Mouse (Mus musculus): ENCODE measurements around the gene Atp2a1. TPM values are rescaled to one million over a fixed set of nuclear protein-coding genes. Genes with fewer than 3 reads are reported as not detected.

The Atp2a1 gene
- total and polyA plus RNA-seq, 3 experiments = 0.04 to 0.47 TPM; not detected in 1

GRCm38 (mm10) chr7:126396298-126397119 lies 66.4 kb downstream of the Atp2a1 start, which contains the start of gene Nfatc2ip:
Gene Nfatc2ip (minus strand): TSS chr7:126396737.
- peak within 1 kb of the TSS; percentile 93 for H3K9ac ChIP-seq (ENCODE audit: control insufficient read depth, low read depth, low read length, poor library complexity, severe bottlenecking)
- H3K79me2 ChIP-seq (ENCODE audit: control insufficient read depth, insufficient read depth, low read length, poor library complexity) = peaks cover 6% of the 10 kb centered on the region
- DNase-seq (ENCODE audit: low read depth, low spot score) = peak; percentile 99
- peaks cover 0 to 14% of the 10 kb centered on the region in 2 experiments; a peak in 2 of 4 replicates for H3K4me1 ChIP-seq (ENCODE audit: control insufficient read depth in 1 of 2, insufficient read depth in 2 of 2, low read length in 2 of 2)
- peak within 1 kb of the TSS; percentile 63 to 94 for H3K4me3 ChIP-seq (ENCODE audit: control insufficient read depth in 1 of 2, insufficient read depth in 1 of 2, low read depth in 2 of 2, low read length in 2 of 2)
- H3K27me3 ChIP-seq (ENCODE audit: control insufficient read depth in 1 of 2, insufficient read depth in 2 of 2, low read length in 2 of 2) = no peaks in the 10 kb centered on the region
- TF ChIP-seq KAT2A (conservative IDR thresholded peaks at IDR 0.05; ENCODE audit: low read depth, low read length) = peak; percentile 77
- TF ChIP-seq MEF2A (IDR thresholded peaks at IDR 0.05; ENCODE audit: extremely low read depth, insufficient replicate concordance, low read depth, low read length, poor library complexity, severe bottlenecking) = no peak
- no peak for TF ChIP-seq ZKSCAN1 (IDR thresholded peaks at IDR 0.05; ENCODE audit: low read depth, low read length)
- peak; percentile 87 to 96 for TF ChIP-seq POLR2A (IDR thresholded peaks at IDR 0.05; ENCODE audit: control insufficient read depth in 1 of 2, insufficient read depth in 1 of 2, low read depth in 1 of 2, low read length in 2 of 2, poor library complexity in 1 of 2)
- TF ChIP-seq EP300 (IDR thresholded peaks at IDR 0.05; ENCODE audit: low read depth in 1 of 2, low read length in 2 of 2) = no peak
- TF ChIP-seq MAZ (IDR thresholded peaks at IDR 0.05; ENCODE audit: low read depth, low read length) = no peak
- TF ChIP-seq RAD21 (IDR thresholded peaks at IDR 0.05; ENCODE audit: low read depth, low read length) = no peak
- TF ChIP-seq E2F4 (IDR thresholded peaks at IDR 0.05; ENCODE audit: borderline replicate concordance, low read depth, low read length) = peak; percentile 81
- peak; percentile 86 for TF ChIP-seq NELFE (IDR thresholded peaks at IDR 0.05; ENCODE audit: low read depth, low read length)
- no peak for TF ChIP-seq ETS1 (IDR thresholded peaks at IDR 0.05; ENCODE audit: low read depth, low read length)
- peak; percentile 79; the same call in 1 of the 2 replicates for TF ChIP-seq MXI1 (IDR thresholded peaks at IDR 0.05; ENCODE audit: low read depth, low read length)
- no peak for TF ChIP-seq GABPA (IDR thresholded peaks at IDR 0.05; ENCODE audit: low read depth, low read length)
- peak; percentile 97 for TF ChIP-seq HCFC1 (IDR thresholded peaks at IDR 0.05; ENCODE audit: low read depth, low read length)
- TF ChIP-seq TBP (IDR thresholded peaks at IDR 0.05; ENCODE audit: low read depth, low read length) = peak; percentile 82
- TF ChIP-seq MYB (IDR thresholded peaks at IDR 0.05; ENCODE audit: low read depth, low read length) = no peak
- TF ChIP-seq NRF1 (IDR thresholded peaks at IDR 0.05; ENCODE audit: insufficient read depth, low read depth, low read length, poor library complexity, severe bottlenecking) = peak; percentile 30; the same call in 1 of the 2 replicates
- TF ChIP-seq POLR2AphosphoS2 (IDR thresholded peaks at IDR 0.05; ENCODE audit: low read length) = peak; percentile 71; the same call in 1 of the 2 replicates
- TF ChIP-seq GATA1 (IDR thresholded peaks at IDR 0.05; ENCODE audit: low read depth, low read length) = peak; percentile 85
- peak; percentile 76 for TF ChIP-seq SIN3A (IDR thresholded peaks at IDR 0.05; ENCODE audit: low read length)
- TF ChIP-seq CHD2 (IDR thresholded peaks at IDR 0.05; ENCODE audit: low read length) = peak; percentile 95
- TF ChIP-seq TCF12 (IDR thresholded peaks at IDR 0.05; ENCODE audit: low read depth, low read length) = 0 out of 2 replicates have a peak, but pooled peaks have one; percentile 18
- no peak for TF ChIP-seq USF1 (IDR thresholded peaks at IDR 0.05; ENCODE audit: low read depth, low read length)
- TF ChIP-seq POLR2AphosphoS5 (IDR thresholded peaks at IDR 0.05; ENCODE audit: borderline replicate concordance, low read depth, low read length) = no peak
- peak; percentile 97 for TF ChIP-seq ELF1 (IDR thresholded peaks at IDR 0.05; ENCODE audit: low read depth, low read length)
- peak within 1 kb of the TSS; percentile 94 for H3K27ac ChIP-seq (ENCODE audit: control insufficient read depth, low read depth, low read length)
- H3K36me3 ChIP-seq (ENCODE audit: control insufficient read depth in 1 of 2, insufficient read depth in 2 of 2, low read length in 2 of 2) = peaks cover 0 to 18% of the 10 kb centered on the region in 2 experiments; a peak in 2 of 4 replicates
- no peaks in the 10 kb centered on the region for H3K9me3 ChIP-seq (replicated peaks; ENCODE audit: insufficient read depth, low read length)

Other genes starting within 250 kb of the Atp2a1 start
- gene Sbk1, start 190.5 kb downstream of the Atp2a1 start, total RNA-seq (2012; rRNA removed) = 3.4 and 3.9 TPM in 2 replicates
- 1 to 10 TPM in 1 of 2 experiments, not detected in 1; 5.4 TPM for gene Sbk1, start 190.5 kb downstream of the Atp2a1 start, polyA plus RNA-seq (2012; ENCODE audit: insufficient read depth in 1 of 2, insufficient read length in 2 of 2, low read depth in 1 of 2, low replicate concordance in 2 of 2, missing spikeins in 1 of 2)
- gene Lat, start 93.5 kb downstream of the Atp2a1 start, total RNA-seq (2012; rRNA removed) = 0.62 and 0.75 TPM in 2 replicates
- 1 to 10 TPM in 1 of 2 experiments, not detected in 1; 1.2 TPM for gene Lat, start 93.5 kb downstream of the Atp2a1 start, polyA plus RNA-seq (2012; ENCODE audit: insufficient read depth in 1 of 2, insufficient read length in 2 of 2, low read depth in 1 of 2, low replicate concordance in 2 of 2, missing spikeins in 1 of 2)
- 28.9 and 33.3 TPM in 2 replicates for gene Spns1, start 85.7 kb downstream of the Atp2a1 start, total RNA-seq (2012; rRNA removed)
- gene Spns1, start 85.7 kb downstream of the Atp2a1 start, polyA plus RNA-seq (2012; ENCODE audit: insufficient read depth in 1 of 2, insufficient read length in 2 of 2, low read depth in 1 of 2, low replicate concordance in 2 of 2, missing spikeins in 1 of 2) = 10 to 100 TPM in 1 of 2 experiments, not detected in 1; 81.6 TPM
- 6.3 and 7.9 TPM in 2 replicates for gene Nfatc2ip, start 66.4 kb downstream of the Atp2a1 start, total RNA-seq (2012; rRNA removed)
- gene Nfatc2ip, start 66.4 kb downstream of the Atp2a1 start, polyA plus RNA-seq (2012; ENCODE audit: insufficient read depth in 1 of 2, insufficient read length in 2 of 2, low read depth in 1 of 2, low replicate concordance in 2 of 2, missing spikeins in 1 of 2) = 10 to 100 TPM in 1 of 2 experiments, not detected in 1; 13.0 TPM
- gene Cd19, start 48.2 kb downstream of the Atp2a1 start, total RNA-seq (2012; rRNA removed) = not detected in 2 replicates
- gene Cd19, start 48.2 kb downstream of the Atp2a1 start, polyA plus RNA-seq (2012; ENCODE audit: insufficient read depth in 1 of 2, insufficient read length in 2 of 2, low read depth in 1 of 2, low replicate concordance in 2 of 2, missing spikeins in 1 of 2) = not detected
- 12.9 and 15.2 TPM in 2 replicates for gene Rabep2, start 34.3 kb downstream of the Atp2a1 start, total RNA-seq (2012; rRNA removed)
- gene Rabep2, start 34.3 kb downstream of the Atp2a1 start, polyA plus RNA-seq (2012; ENCODE audit: insufficient read depth in 1 of 2, insufficient read length in 2 of 2, low read depth in 1 of 2, low replicate concordance in 2 of 2, missing spikeins in 1 of 2) = 10 to 100 TPM in 1 of 2 experiments, not detected in 1; 16.2 TPM
- gene Sh2b1, start 12.3 kb upstream of the Atp2a1 start, total RNA-seq (2012; rRNA removed) = 11.8 and 13.1 TPM in 2 replicates
- gene Sh2b1, start 12.3 kb upstream of the Atp2a1 start, polyA plus RNA-seq (2012; ENCODE audit: insufficient read depth in 1 of 2, insufficient read length in 2 of 2, low read depth in 1 of 2, low replicate concordance in 2 of 2, missing spikeins in 1 of 2) = 10 to 100 TPM in 1 of 2 experiments, not detected in 1; 48.9 TPM
- 224 and 244 TPM in 2 replicates for gene Tufm, start 24.3 kb upstream of the Atp2a1 start, total RNA-seq (2012; rRNA removed)
- gene Tufm, start 24.3 kb upstream of the Atp2a1 start, polyA plus RNA-seq (2012; ENCODE audit: insufficient read depth in 1 of 2, insufficient read length in 2 of 2, low read depth in 1 of 2, low replicate concordance in 2 of 2, missing spikeins in 1 of 2) = 100 to 1,000 TPM in 1 of 2 experiments, not detected in 1; 397 TPM
- 40.8 and 52.1 TPM in 2 replicates for gene Atxn2l, start 40.3 kb upstream of the Atp2a1 start, total RNA-seq (2012; rRNA removed)
- gene Atxn2l, start 40.3 kb upstream of the Atp2a1 start, polyA plus RNA-seq (2012; ENCODE audit: insufficient read depth in 1 of 2, insufficient read length in 2 of 2, low read depth in 1 of 2, low replicate concordance in 2 of 2, missing spikeins in 1 of 2) = 100 to 1,000 TPM; 218 to 821 TPM
- gene Eif3c, start 103.3 kb upstream of the Atp2a1 start, total RNA-seq (2012; rRNA removed) = 233 and 270 TPM in 2 replicates
- 100 to 1,000 TPM; 404 to 819 TPM for gene Eif3c, start 103.3 kb upstream of the Atp2a1 start, polyA plus RNA-seq (2012; ENCODE audit: insufficient read depth in 1 of 2, insufficient read length in 2 of 2, low read depth in 1 of 2, low replicate concordance in 2 of 2, missing spikeins in 1 of 2)
- 0.23 and 0.56 TPM in 2 replicates for gene Apobr, start 121.8 kb upstream of the Atp2a1 start, total RNA-seq (2012; rRNA removed)
- gene Apobr, start 121.8 kb upstream of the Atp2a1 start, polyA plus RNA-seq (2012; ENCODE audit: insufficient read depth in 1 of 2, insufficient read length in 2 of 2, low read depth in 1 of 2, low replicate concordance in 2 of 2, missing spikeins in 1 of 2) = 1 to 10 TPM in 1 of 2 experiments, not detected in 1; 5.4 TPM
- gene Cln3, start 122.7 kb upstream of the Atp2a1 start, total RNA-seq (2012; rRNA removed) = 16.2 and 20.5 TPM in 2 replicates
- 10 to 100 TPM in 1 of 2 experiments, not detected in 1; 61.9 TPM for gene Cln3, start 122.7 kb upstream of the Atp2a1 start, polyA plus RNA-seq (2012; ENCODE audit: insufficient read depth in 1 of 2, insufficient read length in 2 of 2, low read depth in 1 of 2, low replicate concordance in 2 of 2, missing spikeins in 1 of 2)
- not detected in 2 replicates for gene Il27, start 131.8 kb upstream of the Atp2a1 start, total RNA-seq (2012; rRNA removed)
- under 1 TPM in 1 of 2 experiments, not detected in 1; 0.07 TPM for gene Il27, start 131.8 kb upstream of the Atp2a1 start, polyA plus RNA-seq (2012; ENCODE audit: insufficient read depth in 1 of 2, insufficient read length in 2 of 2, low read depth in 1 of 2, low replicate concordance in 2 of 2, missing spikeins in 1 of 2)
- 1.8 and 9.5 TPM in 2 replicates for gene Nupr1, start 167.8 kb upstream of the Atp2a1 start, total RNA-seq (2012; rRNA removed)
- 10 to 100 TPM in 1 of 2 experiments, not detected in 1; 11.0 TPM for gene Nupr1, start 167.8 kb upstream of the Atp2a1 start, polyA plus RNA-seq (2012; ENCODE audit: insufficient read depth in 1 of 2, insufficient read length in 2 of 2, low read depth in 1 of 2, low replicate concordance in 2 of 2, missing spikeins in 1 of 2)
- 56.1 and 81.7 TPM in 2 replicates for gene Sgf29, start 186.2 kb upstream of the Atp2a1 start, total RNA-seq (2012; rRNA removed)
- gene Sgf29, start 186.2 kb upstream of the Atp2a1 start, polyA plus RNA-seq (2012; ENCODE audit: insufficient read depth in 1 of 2, insufficient read length in 2 of 2, low read depth in 1 of 2, low replicate concordance in 2 of 2, missing spikeins in 1 of 2) = 100 to 1,000 TPM in 1 of 2 experiments, not detected in 1; 117 TPM
- not detected in 2 replicates for gene Sult1a1, start 213.3 kb upstream of the Atp2a1 start, total RNA-seq (2012; rRNA removed)
- gene Sult1a1, start 213.3 kb upstream of the Atp2a1 start, polyA plus RNA-seq (2012; ENCODE audit: insufficient read depth in 1 of 2, insufficient read length in 2 of 2, low read depth in 1 of 2, low replicate concordance in 2 of 2, missing spikeins in 1 of 2) = under 1 TPM in 1 of 2 experiments, not detected in 1; 0.36 TPM
- 138 and 163 TPM in 2 replicates for gene Bola2, start 232.3 kb upstream of the Atp2a1 start, total RNA-seq (2012; rRNA removed)
- 100 to 1,000 TPM in 1 of 2 experiments, not detected in 1; 436 TPM for gene Bola2, start 232.3 kb upstream of the Atp2a1 start, polyA plus RNA-seq (2012; ENCODE audit: insufficient read depth in 1 of 2, insufficient read length in 2 of 2, low read depth in 1 of 2, low replicate concordance in 2 of 2, missing spikeins in 1 of 2)
- 4.6 and 5.4 TPM in 2 replicates for gene Slx1b, start 232.7 kb upstream of the Atp2a1 start, total RNA-seq (2012; rRNA removed)
- 10 to 100 TPM in 1 of 2 experiments, not detected in 1; 10.2 TPM for gene Slx1b, start 232.7 kb upstream of the Atp2a1 start, polyA plus RNA-seq (2012; ENCODE audit: insufficient read depth in 1 of 2, insufficient read length in 2 of 2, low read depth in 1 of 2, low replicate concordance in 2 of 2, missing spikeins in 1 of 2)
- gene Coro1a, start 244.7 kb upstream of the Atp2a1 start, total RNA-seq (2012; rRNA removed) = 195 and 279 TPM in 2 replicates
- 100 to 1,000 TPM in 1 of 2 experiments, not detected in 1; 204 TPM for gene Coro1a, start 244.7 kb upstream of the Atp2a1 start, polyA plus RNA-seq (2012; ENCODE audit: insufficient read depth in 1 of 2, insufficient read length in 2 of 2, low read depth in 1 of 2, low replicate concordance in 2 of 2, missing spikeins in 1 of 2)